Mouse (Mus musculus): ENCODE data around the gene U2surp. TPM values are rescaled to one million over a fixed set of nuclear protein-coding genes. Genes with fewer than 3 reads are reported as not detected.

U2surp gene
- 5.5 TPM for polyA plus RNA-seq (2012; fragmentation: generic; extraction: Trizol)

- Histone ChIP-seq H3K4me3 (peak within 1 kb of the TSS; percentile 98), H3K36me3 (ENCODE audit: control insufficient read depth, insufficient read depth) (no peaks in the 10 kb centered on the region), H3K27me3 (ENCODE audit: control insufficient read depth, insufficient read depth, insufficient read length) (no peaks in the 10 kb centered on the region), H3ac (ENCODE audit: control insufficient read depth, insufficient read length) (peak within 1 kb of the TSS; percentile 35), H3K4me2 (ENCODE audit: low read depth) (peak within 1 kb of the TSS; percentile 89), H3K79me2 (ENCODE audit: control insufficient read depth, insufficient read depth) (peaks cover 56% of the 10 kb centered on the region)
- TF ChIP-seq POLR2AphosphoS2 (IDR thresholded peaks at IDR 0.05; ENCODE audit: insufficient read length, low read depth) (peak; percentile 83), E2F4 (IDR thresholded peaks at IDR 0.05; ENCODE audit: insufficient read depth) (peak; percentile 70), USF1 (IDR thresholded peaks at IDR 0.05; ENCODE audit: low read depth) (peak; percentile 66), MYOD1 (IDR thresholded peaks at IDR 0.05; ENCODE audit: control insufficient read depth in 1 of 3, insufficient read length in 2 of 3, low read depth in 2 of 3) (peak in 1 of 3 experiments; percentile 1), SRF (IDR thresholded peaks at IDR 0.05; ENCODE audit: control insufficient read depth, insufficient read length, low read depth) (peak; percentile 63), POLR2A (IDR thresholded peaks at IDR 0.05; ENCODE audit: insufficient read length, low read depth) (peak; percentile 62), MYOG (IDR thresholded peaks at IDR 0.05; ENCODE audit: control insufficient read depth in 1 of 3, insufficient read depth in 1 of 3, insufficient read length in 2 of 3, low read depth in 2 of 3) (peak in 1 of 3 experiments; percentile 32), TCF3 (IDR thresholded peaks at IDR 0.05; ENCODE audit: insufficient read length, low read depth) (no peak), CEBPB (IDR thresholded peaks at IDR 0.05; ENCODE audit: insufficient read depth, poor library complexity, severe bottlenecking) (no peak), MAX (IDR thresholded peaks at IDR 0.05; ENCODE audit: low read depth) (no peak)
These were observed at the start of gene U2surp for GRCm38 (mm10) chr9:95511472-95512330. Gene U2surp, minus strand, starts transcription at chr9:95511996.

- TF ChIP-seq USF1 (IDR thresholded peaks at IDR 0.05; ENCODE audit: low read depth) (no peak), SRF (IDR thresholded peaks at IDR 0.05; ENCODE audit: control insufficient read depth, insufficient read length, low read depth) (no peak), E2F4 (IDR thresholded peaks at IDR 0.05; ENCODE audit: insufficient read depth) (no peak), MAX (IDR thresholded peaks at IDR 0.05; ENCODE audit: low read depth) (no peak), POLR2A (IDR thresholded peaks at IDR 0.05; ENCODE audit: insufficient read length, low read depth) (no peak), MYOG (IDR thresholded peaks at IDR 0.05; ENCODE audit: control insufficient read depth in 1 of 3, insufficient read depth in 1 of 3, insufficient read length in 2 of 3, low read depth in 2 of 3) (no peak), POLR2AphosphoS2 (IDR thresholded peaks at IDR 0.05; ENCODE audit: insufficient read length, low read depth) (no peak)
- Histone ChIP-seq H3K36me3 (ENCODE audit: control insufficient read depth, insufficient read depth) (no peaks in the 10 kb centered on the region), H3K27me3 (ENCODE audit: control insufficient read depth, insufficient read depth, insufficient read length) (peaks cover 33% of the 10 kb centered on the region), H3K4me3 (no peak overlapping the region), H3K4me2 (ENCODE audit: low read depth) (no peak overlapping the region), H3ac (ENCODE audit: control insufficient read depth, insufficient read length) (no peak overlapping the region), H3K79me2 (ENCODE audit: control insufficient read depth, insufficient read depth) (no peaks in the 10 kb centered on the region)
These were observed 48.3 kb upstream of the U2surp start for GRCm38 (mm10) chr9:95559936-95560735.

- Histone ChIP-seq H3K4me3 (no peak within 1 kb of the TSS), H3K79me2 (ENCODE audit: control insufficient read depth, insufficient read depth) (no peaks in the 10 kb centered on the region), H3K36me3 (ENCODE audit: control insufficient read depth, insufficient read depth) (no peaks in the 10 kb centered on the region), H3ac (ENCODE audit: control insufficient read depth, insufficient read length) (no peak within 1 kb of the TSS), H3K27me3 (ENCODE audit: control insufficient read depth, insufficient read depth, insufficient read length) (peaks cover 25% of the 10 kb centered on the region), H3K4me2 (ENCODE audit: low read depth) (no peak within 1 kb of the TSS)
- no peak for TF ChIP-seq TCF3 (IDR thresholded peaks at IDR 0.05; ENCODE audit: insufficient read length, low read depth)
- no peak for TF ChIP-seq REST (IDR thresholded peaks at IDR 0.05; ENCODE audit: insufficient read depth, insufficient read length)
- TF ChIP-seq TCF12 (IDR thresholded peaks at IDR 0.05; ENCODE audit: insufficient read depth, poor library complexity, severe bottlenecking): no peak
These were observed 47.5 kb upstream of the U2surp start, which contains the start of gene Paqr9 for GRCm38 (mm10) chr9:95559059-95559935. Gene Paqr9, plus strand, starts transcription at chr9:95559657.

- H3K27me3 ChIP-seq (ENCODE audit: control insufficient read depth, insufficient read depth, insufficient read length): peaks cover 22% of the 10 kb centered on the region
These were observed 46.9 kb upstream of the U2surp start for GRCm38 (mm10) chr9:95558726-95559058.

More at GRCm38 (mm10) chr9:95558726-95559058, 46.9 kb upstream of the U2surp start:
- TF ChIP-seq MYOG (IDR thresholded peaks at IDR 0.05; ENCODE audit: control insufficient read depth in 1 of 3, insufficient read depth in 1 of 3, insufficient read length in 2 of 3, low read depth in 2 of 3) (no peak), MYOD1 (IDR thresholded peaks at IDR 0.05; ENCODE audit: control insufficient read depth in 1 of 3, insufficient read length in 2 of 3, low read depth in 2 of 3) (no peak), SRF (IDR thresholded peaks at IDR 0.05; ENCODE audit: control insufficient read depth, insufficient read length, low read depth) (no peak), USF1 (IDR thresholded peaks at IDR 0.05; ENCODE audit: low read depth) (no peak), TCF12 (IDR thresholded peaks at IDR 0.05; ENCODE audit: insufficient read depth, poor library complexity, severe bottlenecking) (no peak)
- Histone ChIP-seq H3ac (ENCODE audit: control insufficient read depth, insufficient read length) (no peak overlapping the region), H3K4me2 (ENCODE audit: low read depth) (no peak overlapping the region), H3K79me2 (ENCODE audit: control insufficient read depth, insufficient read depth) (no peaks in the 10 kb centered on the region), H3K36me3 (ENCODE audit: control insufficient read depth, insufficient read depth) (no peaks in the 10 kb centered on the region), H3K4me3 (no peak overlapping the region)

Measured in myocyte (in vitro differentiated cells).